Mouse (Mus musculus) midbrain, embryonic 16.5 days (tissue): ENCODE measurements around the gene Socs5. TPM values are rescaled to one million over a fixed set of nuclear protein-coding genes. Genes with fewer than 3 reads are reported as not detected.

Experiments
- ATAC-seq: fragments of 200-750 bp; cut with Nextera tagmentation; 2 replicates; pipeline ENCODE4 v1.8.0; 2017; ENCODE audit warnings: moderate TSS enrichment
- H3K27ac ChIP-seq: fragments of 300-500 bp; sonication (generic); 2 replicates; pipeline ENCODE4 v1.5.1; 2014; ENCODE audit warnings: mild to moderate bottlenecking, low read length, mixed read lengths
- H3K27me3 ChIP-seq: fragments of 300-500 bp; sonication (generic); 2 replicates; pipeline ENCODE4 v1.6.1; 2014; ENCODE audit warnings: low read depth, low read length, mixed read lengths; ENCODE audit not compliant: control insufficient read depth, insufficient read depth
- H3K36me3 ChIP-seq: fragments of 300-500 bp; sonication (generic); 2 replicates; pipeline ENCODE4 v1.6.1; 2014; ENCODE audit warnings: mild to moderate bottlenecking, low read length, moderate library complexity, mixed read lengths; ENCODE audit not compliant: control insufficient read depth, insufficient read depth
- H3K4me1 ChIP-seq: fragments of 300-500 bp; sonication (generic); 2 replicates; pipeline ENCODE4 v1.6.1; 2014; ENCODE audit warnings: mild to moderate bottlenecking, low read length, mixed read lengths; ENCODE audit not compliant: control insufficient read depth, insufficient read depth
- H3K4me2 ChIP-seq: fragments of 300-500 bp; sonication (generic); 2 replicates; pipeline ENCODE4 v1.6.1; 2014; ENCODE audit warnings: mild to moderate bottlenecking, low read length, mixed read lengths
- H3K4me3 ChIP-seq: fragments of 300-500 bp; sonication (generic); 2 replicates; pipeline ENCODE4 v1.5.1; 2014; ENCODE audit warnings: low read depth, mild to moderate bottlenecking, low read length, moderate library complexity, mixed read lengths
- H3K9ac ChIP-seq: fragments of 300-500 bp; sonication (generic); 2 replicates; pipeline ENCODE4 v1.6.1; 2014; ENCODE audit warnings: low read depth, low read length, mixed read lengths
- H3K9me3 ChIP-seq: fragments of 300-500 bp; sonication (generic); replicated peaks from 2 replicates; pipeline ENCODE4 v1.6.1; 2014; ENCODE audit warnings: mild to moderate bottlenecking, low read length, mixed read lengths; ENCODE audit not compliant: control insufficient read depth, poor library complexity, severe bottlenecking
- WGBS: fragments of 180-500 bp; shearing (Covaris S2); extraction: QIAGEN DNeasy Blood & Tissue Kit; methylation state at CpG from one replicate; pipeline ENCODE4 v1.1.7; 2014; 5-methylcytosine and 5-hydroxymethylcytosine counted together
- polyA plus RNA-seq: library from polyadenylated mRNA; unstranded; fragments of >200 nt; fragmentation: Nextera tagmentation; extraction: Ambion mirVana; gene quantifications from 2 replicates; pipeline ENCODE4 v1.2.1, GENCODE M21; 2015

The Socs5 gene
- polyA plus RNA-seq, 1 experiment from 2014 or later, result 14.5 TPM

DNA sequence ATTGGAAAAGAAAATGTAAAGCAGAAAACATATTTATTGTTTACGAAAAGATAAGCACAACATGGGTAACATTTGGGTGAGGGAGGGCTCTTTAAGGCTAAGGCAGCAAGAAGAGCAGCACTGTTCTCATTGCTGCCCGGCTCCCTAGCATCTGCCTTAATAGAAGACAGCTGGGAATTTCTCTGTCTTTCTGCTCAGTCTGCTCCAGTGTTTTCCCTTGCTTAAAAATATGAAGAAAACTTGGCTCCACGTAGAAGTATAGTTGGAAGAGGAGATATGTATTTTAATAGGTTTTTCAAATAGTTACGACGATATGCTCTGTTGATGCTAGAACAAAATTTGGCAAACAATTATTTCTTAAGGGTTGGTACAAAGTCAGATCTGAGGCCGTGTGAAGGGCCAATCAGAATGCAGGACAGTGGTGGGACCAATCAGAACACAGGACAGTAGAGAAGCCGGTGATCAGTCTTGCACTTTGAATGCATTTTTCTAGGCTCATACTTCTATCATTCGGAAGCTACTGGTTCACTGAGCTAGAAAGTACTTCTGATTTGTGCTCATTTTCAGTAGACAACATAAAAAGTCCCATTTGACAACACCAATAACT, 39.0 kb downstream of the Socs5 start:
- ATAC-seq, result no peak
- Histone ChIP-seq H3K27ac (no peak overlapping the region), H3K36me3 (no peaks in the 10 kb centered on the region), H3K4me3 (no peak overlapping the region), H3K9ac (no peak overlapping the region), H3K27me3 (no peaks in the 10 kb centered on the region), H3K9me3 (no peaks in the 10 kb centered on the region), H3K4me1 (no peaks in the 10 kb centered on the region), H3K4me2 (no peak overlapping the region)
- WGBS, result 86% methylated on average over 8 of the region's 8 CpGs

DNA sequence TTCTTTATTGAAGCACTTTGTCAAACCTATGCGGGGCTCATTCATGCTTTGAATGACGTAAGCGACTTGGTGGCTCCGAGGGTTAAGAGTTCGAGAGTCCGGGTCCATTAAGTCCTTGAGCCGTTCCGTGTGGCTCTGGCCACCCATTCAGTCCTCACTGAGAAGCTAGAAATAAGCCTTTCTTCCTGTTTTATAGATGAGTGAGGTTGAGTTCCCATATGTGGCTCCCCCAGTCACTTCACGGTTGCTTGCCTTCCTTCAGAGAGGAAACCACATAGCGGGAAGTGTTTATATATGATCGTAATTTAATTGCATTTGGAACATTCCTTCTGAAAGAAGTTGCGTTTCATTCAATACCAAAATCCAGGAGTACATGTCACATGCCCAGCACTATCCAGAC, 42.3 kb downstream of the Socs5 start:
- no peak for ATAC-seq
- Histone ChIP-seq H3K27me3 (no peaks in the 10 kb centered on the region), H3K9ac (no peak overlapping the region), H3K9me3 (no peaks in the 10 kb centered on the region), H3K27ac (no peak overlapping the region), H3K36me3 (no peaks in the 10 kb centered on the region), H3K4me2 (no peak overlapping the region), H3K4me3 (no peak overlapping the region), H3K4me1 (no peaks in the 10 kb centered on the region)
- WGBS, result 92% methylated on average over 12 of the region's 12 CpGs

DNA sequence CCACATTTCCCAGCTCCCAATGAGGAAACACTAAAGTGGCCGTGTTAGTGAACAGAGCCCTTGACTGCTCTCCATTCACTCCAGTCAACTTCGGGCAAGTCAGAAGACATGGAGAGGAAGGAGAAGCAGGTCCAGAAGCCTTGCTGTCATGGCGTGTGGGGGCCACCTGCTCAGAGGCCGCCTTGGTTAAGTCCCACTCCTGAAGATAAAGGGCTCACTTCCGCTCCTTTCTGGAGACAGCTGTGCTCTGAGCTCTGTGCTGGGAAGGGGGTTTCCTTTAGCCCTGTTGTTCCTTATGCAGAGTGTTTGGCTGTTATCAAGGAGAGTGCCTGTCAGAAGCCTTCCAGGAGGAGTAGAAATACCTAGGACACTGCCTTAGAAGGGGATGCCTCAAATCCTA, 45.5 kb downstream of the Socs5 start:
- no peak for ATAC-seq
- H3K4me3 ChIP-seq, result no peak overlapping the region
- H3K9ac ChIP-seq, result no peak overlapping the region
- H3K27ac ChIP-seq, result no peak overlapping the region
- 49% methylated on average over 5 of the region's 5 CpGs for WGBS
- H3K27me3 ChIP-seq, result no peaks in the 10 kb centered on the region
- H3K36me3 ChIP-seq, result no peaks in the 10 kb centered on the region
- H3K4me1 ChIP-seq, result no peaks in the 10 kb centered on the region
- no peaks in the 10 kb centered on the region for H3K9me3 ChIP-seq
- no peak overlapping the region for H3K4me2 ChIP-seq

DNA sequence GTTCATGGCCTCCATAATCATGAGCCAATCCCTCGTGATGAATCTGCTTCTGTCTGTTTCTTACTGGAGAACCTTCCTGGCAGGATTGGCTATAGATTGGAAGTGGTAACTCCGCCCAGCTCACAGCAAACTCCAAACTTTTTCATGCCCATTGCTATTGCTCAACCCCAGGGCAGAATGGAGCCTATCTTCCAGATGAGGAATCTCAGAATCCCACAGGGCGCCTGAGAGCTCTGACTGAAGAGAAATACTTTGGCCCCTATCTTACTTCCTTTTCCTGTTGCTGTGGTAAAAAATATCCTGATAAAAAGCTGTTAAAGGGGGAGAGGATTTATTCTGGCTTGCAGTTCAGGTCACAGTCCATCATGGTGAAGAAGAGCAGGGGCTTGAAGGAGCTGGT, 48.2 kb downstream of the Socs5 start:
- H3K4me3 ChIP-seq, result no peak overlapping the region
- no peaks in the 10 kb centered on the region for H3K9me3 ChIP-seq
- WGBS, result 86% methylated on average over 3 of the region's 3 CpGs
- no peak overlapping the region for H3K27ac ChIP-seq
- no peaks in the 10 kb centered on the region for H3K36me3 ChIP-seq
- no peaks in the 10 kb centered on the region for H3K27me3 ChIP-seq
- H3K9ac ChIP-seq, result no peak overlapping the region
- no peak overlapping the region for H3K4me2 ChIP-seq
- H3K4me1 ChIP-seq, result no peaks in the 10 kb centered on the region
- ATAC-seq, result no peak

DNA sequence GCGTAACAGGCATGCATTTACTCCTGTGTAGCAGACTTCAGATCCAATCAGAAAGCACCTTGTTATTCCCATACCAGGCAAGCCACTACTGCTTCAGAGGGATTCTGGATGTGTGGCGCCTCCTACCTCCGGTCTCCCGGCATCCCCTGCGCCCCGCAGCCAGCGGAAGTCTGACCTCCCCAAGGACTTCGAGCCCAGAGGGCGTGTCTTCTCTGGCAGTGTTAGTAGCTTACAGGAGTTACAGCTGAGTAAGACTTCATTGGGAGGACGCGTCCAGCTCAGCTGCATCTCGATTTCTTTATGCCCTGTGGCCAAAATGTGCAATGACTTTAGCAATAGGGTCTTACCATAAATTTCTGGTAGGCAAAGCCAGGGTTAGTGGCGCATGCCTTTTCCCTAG, 50.3 kb downstream of the Socs5 start:
- no peaks in the 10 kb centered on the region for H3K36me3 ChIP-seq
- H3K9ac ChIP-seq, result no peak overlapping the region
- no peak overlapping the region for H3K4me2 ChIP-seq
- no peak overlapping the region for H3K27ac ChIP-seq
- no peaks in the 10 kb centered on the region for H3K4me1 ChIP-seq
- H3K4me3 ChIP-seq, result no peak overlapping the region
- no peaks in the 10 kb centered on the region for H3K27me3 ChIP-seq
- WGBS, result 72% methylated on average over 13 of the region's 13 CpGs
- H3K9me3 ChIP-seq, result no peaks in the 10 kb centered on the region
- ATAC-seq, result no peak

DNA sequence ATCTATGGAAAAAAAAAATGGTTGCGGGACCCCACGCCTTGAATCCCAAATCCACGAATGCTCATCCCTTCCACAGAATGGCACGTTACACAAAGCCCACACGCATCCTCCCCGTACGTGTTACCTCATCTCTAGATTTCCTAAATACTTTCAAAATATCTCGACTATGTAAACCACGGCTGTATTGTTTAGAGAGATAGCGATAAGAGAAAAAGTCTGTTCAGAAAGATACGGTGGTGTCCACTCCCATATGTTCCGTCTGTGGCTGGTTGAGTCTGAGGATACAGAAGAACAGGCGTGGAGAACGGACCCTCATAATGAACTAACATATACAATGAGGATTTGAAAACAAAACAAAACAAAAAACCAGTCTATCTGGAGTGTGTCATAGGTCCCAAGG, 51.1 kb downstream of the Socs5 start:
- Histone ChIP-seq H3K36me3 (no peaks in the 10 kb centered on the region), H3K4me3 (no peak overlapping the region), H3K4me2 (no peak overlapping the region), H3K27ac (no peak overlapping the region), H3K4me1 (no peaks in the 10 kb centered on the region), H3K9ac (no peak overlapping the region), H3K27me3 (no peaks in the 10 kb centered on the region), H3K9me3 (no peaks in the 10 kb centered on the region)
- 93% methylated on average over 14 of the region's 14 CpGs for WGBS
- ATAC-seq, result no peak

DNA sequence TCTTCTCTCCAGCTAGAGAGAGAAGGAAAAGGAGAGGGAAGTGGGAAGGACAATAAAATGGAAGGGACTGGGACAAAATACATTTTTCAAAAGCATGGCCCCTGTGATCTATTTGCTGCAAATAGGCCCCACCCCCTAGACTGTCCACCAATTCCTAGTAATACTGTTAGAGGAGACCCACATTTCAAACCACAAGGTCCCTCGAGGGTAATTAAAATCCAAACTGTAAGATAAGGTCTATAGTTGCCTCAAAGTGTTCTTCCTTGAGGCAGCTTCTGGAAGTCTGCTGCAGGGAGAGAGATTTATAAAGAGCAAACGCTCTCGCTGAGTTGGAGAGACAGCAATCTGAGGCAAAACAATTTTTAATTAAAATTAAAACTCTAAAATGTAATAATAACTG, 52.8 kb downstream of the Socs5 start:
- no peaks in the 10 kb centered on the region for H3K27me3 ChIP-seq
- WGBS, result 77% methylated on average over 3 of the region's 3 CpGs
- no peaks in the 10 kb centered on the region for H3K36me3 ChIP-seq
- H3K4me1 ChIP-seq, result no peaks in the 10 kb centered on the region
- ATAC-seq, result no peak
- H3K4me3 ChIP-seq, result no peak overlapping the region
- no peak overlapping the region for H3K4me2 ChIP-seq
- no peak overlapping the region for H3K9ac ChIP-seq
- H3K9me3 ChIP-seq, result no peaks in the 10 kb centered on the region
- H3K27ac ChIP-seq, result no peak overlapping the region

DNA sequence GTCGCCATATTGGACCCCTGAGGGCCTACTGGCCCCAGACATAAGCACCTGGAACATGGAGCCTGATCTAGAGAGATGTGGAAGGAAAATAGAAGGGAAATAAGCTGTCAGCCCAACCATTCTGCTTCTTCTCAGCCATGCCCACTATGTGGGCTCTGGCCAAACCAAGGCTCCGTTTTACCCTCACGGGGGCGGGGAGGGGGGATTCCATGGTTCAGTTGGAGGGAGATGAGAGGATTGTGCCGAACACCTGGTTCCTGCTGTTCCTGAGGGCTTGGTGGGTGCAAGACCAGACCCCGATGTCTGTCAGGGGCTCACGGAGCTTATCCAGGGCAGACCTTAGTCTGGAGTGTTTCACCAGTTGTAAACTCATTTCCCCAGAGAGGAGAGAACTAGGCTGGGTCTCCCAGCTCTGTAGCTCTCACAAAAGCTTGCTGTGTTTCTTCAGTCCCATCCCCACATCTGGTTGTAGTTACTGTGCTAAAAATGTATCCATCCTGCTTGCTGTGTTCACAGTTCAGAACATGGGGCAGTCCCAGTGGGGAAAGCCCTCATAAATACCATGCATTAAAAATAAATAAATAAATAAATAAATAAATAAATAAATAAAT, 56.9 kb downstream of the Socs5 start:
- no peaks in the 10 kb centered on the region for H3K36me3 ChIP-seq
- no peaks in the 10 kb centered on the region for H3K27me3 ChIP-seq
- no peak overlapping the region for H3K4me3 ChIP-seq
- H3K9me3 ChIP-seq, result no peaks in the 10 kb centered on the region
- WGBS, result 85% methylated on average over 7 of the region's 7 CpGs
- no peak overlapping the region for H3K9ac ChIP-seq
- no peak overlapping the region for H3K27ac ChIP-seq
- no peak for ATAC-seq
- no peaks in the 10 kb centered on the region for H3K4me1 ChIP-seq
- H3K4me2 ChIP-seq, result no peak overlapping the region

DNA sequence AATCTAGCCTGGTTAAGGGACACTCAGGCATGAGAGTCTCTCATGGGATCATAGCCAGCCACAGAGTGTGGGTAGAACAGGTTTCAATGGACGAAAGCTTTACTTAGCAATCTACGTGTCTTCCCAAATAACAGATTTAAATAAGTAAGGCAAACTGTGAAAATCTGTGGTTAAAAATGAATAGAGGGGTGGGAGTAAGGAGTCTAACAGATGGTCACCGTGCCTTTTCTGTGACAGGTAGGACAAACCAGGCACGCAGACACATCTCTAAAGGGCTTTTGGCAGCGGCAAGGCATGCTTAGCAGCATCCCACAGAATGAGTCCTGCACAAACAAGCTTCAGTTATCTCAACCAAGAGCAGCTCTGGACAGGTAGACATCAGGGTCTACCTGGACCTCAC, 59.9 kb downstream of the Socs5 start:
- no peaks in the 10 kb centered on the region for H3K4me1 ChIP-seq
- no peak overlapping the region for H3K4me2 ChIP-seq
- no peak overlapping the region for H3K9ac ChIP-seq
- no peaks in the 10 kb centered on the region for H3K36me3 ChIP-seq
- ATAC-seq, result no peak
- no peaks in the 10 kb centered on the region for H3K9me3 ChIP-seq
- no peak overlapping the region for H3K27ac ChIP-seq
- H3K4me3 ChIP-seq, result no peak overlapping the region
- 91% methylated on average over 5 of the region's 5 CpGs for WGBS
- H3K27me3 ChIP-seq, result no peaks in the 10 kb centered on the region
